Mouse (Mus musculus): ENCODE results near the gene Tmem196.

Gene Tmem196

DNA sequence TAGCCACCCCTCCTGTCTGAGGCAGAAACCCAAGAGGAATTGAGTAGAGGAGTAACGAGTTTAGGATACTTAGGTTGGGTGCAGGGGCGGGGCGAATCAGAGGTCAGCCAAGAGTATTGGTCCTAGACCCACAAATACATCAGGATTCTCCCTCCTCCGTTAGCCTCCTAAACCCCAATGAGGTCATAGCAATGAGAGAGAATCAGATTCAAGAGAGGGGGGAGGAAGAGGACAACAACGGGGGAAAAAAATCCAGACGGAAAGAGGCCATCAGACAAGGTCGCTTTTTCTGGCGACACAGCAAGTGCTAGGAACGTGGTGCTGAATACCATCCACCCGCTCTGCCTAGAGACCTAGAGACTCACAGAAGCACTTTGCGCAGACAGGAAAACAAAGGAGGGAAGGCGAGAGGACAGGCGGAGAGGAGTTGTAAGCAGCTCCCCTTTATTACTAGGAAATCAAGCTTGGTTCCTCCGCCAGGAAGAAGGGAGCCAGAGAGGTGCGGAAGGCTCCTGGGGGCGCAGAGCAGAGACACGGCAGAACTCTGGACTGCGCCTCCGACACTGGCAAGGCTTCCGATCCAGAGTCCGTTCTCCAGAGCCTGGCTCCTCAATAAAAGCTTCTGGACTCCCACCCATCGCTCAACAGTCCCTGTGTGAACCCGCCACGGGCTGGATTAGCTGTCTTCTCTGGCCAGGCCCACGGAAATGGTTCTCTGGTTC is at the start of gene Tmem196:
Gene Tmem196, plus strand, starts transcription at position 234 of the 722 bp plus-strand sequence.
- DNase-seq (ENCODE audit: low read depth, low spot score): no peak

DNA sequence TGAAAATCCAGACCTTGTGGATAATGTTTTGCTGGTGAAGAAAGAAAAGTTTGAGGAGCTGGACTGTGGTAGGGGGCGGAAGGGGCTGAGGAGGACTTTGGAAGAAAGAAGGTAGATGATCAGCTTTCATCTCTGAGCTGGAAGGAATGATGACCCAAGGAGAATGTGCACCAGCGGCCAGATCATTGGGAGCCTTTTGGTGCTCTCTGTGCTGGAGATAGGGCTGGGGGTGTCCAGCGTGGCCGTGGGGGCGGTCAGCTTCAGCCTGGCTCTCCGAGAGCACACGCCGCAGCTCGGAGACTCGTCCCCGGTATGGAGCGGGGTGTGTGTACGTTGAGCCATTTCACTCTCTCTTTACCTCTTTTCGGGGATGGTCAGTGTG is 680 bp downstream of the Tmem196 start:
- no peak for DNase-seq (ENCODE audit: low read depth, low spot score)

DNA sequence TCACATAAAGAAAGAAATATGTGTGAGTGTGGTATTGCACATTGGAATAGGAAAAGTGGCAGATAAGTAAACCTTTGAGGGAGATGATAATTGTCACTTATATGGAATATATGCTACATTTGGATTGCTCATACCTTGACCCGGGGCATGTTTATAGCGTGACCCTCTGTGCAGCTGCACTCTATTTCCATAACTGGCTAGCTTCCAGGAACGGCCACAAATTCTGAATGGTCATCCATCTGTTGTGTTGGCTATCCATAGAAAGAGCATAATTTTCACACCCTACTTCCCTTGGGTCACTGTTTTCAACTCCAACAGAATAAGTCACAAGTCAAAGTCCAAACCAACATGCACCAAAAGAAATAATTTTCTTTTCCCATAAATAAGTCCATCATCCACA is 11.4 kb downstream of the Tmem196 start:
- no peak for DNase-seq (ENCODE audit: low read depth, low spot score)

DNA sequence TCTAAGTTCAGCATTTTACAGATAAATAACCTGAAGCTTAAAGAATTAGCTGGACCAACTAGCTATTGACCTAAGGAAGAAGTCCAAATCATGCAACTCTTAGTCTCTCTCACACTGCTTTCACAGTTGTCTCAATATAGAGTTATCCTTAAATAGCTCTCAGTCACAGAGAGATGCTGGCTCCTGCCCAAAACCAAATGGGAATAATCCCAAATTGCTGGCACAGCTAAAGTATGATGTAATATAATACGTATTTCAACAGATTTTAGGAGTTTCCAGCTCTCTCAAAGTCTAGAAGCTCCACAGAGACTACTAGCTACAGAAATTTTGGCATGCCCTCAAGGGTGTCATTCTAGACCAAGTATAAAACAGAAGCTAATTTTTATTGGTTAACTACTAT is 15.1 kb downstream of the Tmem196 start:
- DNase-seq (ENCODE audit: low read depth, low spot score): no peak

DNA sequence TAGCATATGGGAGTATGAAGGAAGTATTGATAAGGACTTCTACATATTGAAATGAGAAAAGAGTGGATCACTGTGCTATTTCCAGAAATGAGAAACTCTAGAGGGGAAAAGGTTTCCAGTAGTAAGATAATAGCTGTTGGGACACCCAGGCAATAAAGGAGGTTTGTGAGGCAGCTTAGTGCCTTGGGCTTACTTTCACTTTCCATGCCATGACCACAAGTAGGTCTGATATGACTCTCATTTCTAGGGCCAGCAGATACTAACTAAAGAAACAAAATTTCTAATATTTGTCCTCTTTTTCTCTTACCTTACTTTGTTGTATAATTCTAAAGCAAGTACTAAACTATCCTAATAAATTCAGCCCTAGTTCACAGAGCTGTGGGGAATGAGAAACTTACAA is 19.8 kb downstream of the Tmem196 start:
- DNase-seq (ENCODE audit: low read depth, low spot score): no peak

DNA sequence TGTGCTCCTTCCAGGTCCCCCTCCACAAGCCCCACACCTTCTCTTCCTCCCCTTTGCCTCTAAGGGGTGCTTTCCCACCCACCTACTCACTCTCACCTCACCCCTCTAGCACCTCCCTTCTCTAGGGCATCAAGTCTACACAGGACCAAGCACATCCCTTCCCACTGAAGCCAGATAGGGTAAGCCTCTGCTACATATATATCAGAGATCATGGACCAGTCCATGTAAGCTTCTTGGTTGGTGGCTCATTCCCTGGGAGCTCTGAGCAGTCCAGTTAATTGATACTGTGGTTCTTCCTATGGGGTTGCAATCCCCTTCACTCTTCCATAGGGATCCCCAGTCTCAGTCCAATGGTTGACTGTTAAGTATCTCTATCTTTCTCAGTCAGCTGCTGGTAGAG is 24.4 kb downstream of the Tmem196 start:
- no peak for DNase-seq (ENCODE audit: low read depth, low spot score)

DNA sequence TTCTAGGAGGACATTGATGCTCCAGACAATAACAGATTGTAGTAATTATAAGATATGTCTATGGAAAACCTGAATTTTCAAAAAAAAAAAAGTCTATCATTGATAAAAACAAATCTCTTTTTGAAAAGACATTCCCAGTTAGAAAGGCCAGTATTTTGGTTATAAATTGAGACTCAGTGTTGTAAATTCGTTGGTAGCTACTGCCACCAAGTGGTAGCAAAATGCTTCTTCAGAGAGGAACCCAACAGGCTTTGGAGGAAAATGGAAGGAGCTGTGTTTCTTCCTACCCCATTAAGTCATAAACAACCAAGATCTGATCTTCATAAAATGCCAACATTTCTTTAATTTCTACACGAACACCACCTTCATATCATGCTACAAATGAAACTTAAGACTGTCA is 36.1 kb downstream of the Tmem196 start:
- DNase-seq (ENCODE audit: low read depth, low spot score): no peak

DNA sequence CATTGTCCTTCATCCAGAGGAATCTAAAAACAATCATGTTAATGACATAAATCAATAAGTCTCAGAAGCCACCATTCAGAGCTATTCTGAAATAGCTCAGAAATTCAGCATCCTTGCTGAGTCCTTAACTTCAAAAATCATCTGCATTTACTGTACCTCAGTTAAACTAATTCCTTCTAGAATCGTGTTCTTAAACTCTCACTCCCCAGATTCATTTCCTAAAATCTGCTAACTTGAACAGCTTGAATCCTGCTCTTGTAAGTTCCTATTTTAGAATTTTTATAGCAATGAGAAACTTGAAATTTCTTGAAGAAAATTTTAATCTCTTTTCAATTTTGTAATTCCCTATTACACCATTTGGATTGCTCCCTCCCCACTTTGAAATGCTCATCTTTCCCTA is 52.6 kb downstream of the Tmem196 start:
- no peak for DNase-seq (ENCODE audit: low read depth, low spot score)

DNA sequence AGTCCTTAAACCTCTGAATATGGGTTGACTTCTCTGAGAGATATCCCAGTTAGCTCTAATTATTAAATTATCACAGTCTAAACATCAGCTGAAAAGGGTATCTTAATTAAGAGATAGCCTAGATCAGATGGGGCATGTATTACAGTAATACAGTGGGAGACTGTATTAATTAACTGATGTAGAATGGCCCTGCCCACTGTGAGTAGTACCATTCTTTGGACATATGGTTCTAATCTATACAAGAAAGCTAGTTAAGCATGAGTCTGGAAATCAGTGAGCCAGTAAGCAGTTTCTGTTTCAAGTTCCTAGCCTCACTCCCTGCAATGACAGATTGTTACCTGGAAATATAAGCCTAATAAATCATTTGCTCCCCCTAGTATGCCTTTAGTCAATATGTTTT is 58.7 kb downstream of the Tmem196 start:
- no peak for DNase-seq (ENCODE audit: low read depth, low spot score)

DNA sequence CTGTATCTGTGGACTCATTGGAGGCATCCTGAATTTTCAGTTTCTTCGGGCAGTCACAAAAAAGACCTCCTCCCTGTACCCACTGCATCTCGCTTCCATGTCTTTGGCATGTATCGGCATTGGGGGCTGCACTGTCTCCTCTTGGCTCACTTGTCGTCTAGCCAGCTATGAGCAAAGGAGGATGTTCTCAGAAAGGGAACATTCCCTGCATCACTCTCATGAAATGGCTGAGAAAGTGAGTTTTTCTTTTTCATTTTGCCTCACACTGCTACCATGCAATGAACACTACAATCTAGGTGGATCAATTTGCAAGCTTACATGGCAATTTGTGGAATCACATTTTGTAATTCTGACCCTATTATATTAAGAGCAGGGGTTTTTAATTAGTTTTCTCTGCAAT is 69.1 kb downstream of the Tmem196 start:
- DNase-seq (ENCODE audit: low read depth, low spot score): no peak

DNA sequence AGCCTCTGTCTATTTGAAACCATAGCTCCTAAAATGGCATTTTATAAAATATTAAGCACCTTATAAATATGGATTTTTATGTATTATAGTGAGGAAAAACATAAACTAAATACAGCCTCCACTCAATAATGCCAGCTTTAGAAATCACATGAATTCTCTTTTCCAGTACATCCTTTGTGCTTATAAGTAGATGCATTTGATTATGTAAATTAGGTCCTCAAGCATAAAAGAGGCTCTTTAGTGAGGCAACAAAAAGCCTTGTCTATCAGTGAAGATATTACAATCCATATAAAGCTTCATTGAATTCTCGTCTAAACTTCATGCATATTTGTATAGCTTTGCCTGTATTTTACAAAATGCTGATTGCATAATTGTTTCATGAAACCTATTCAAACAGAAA is 69.6 kb downstream of the Tmem196 start:
- DNase-seq (ENCODE audit: low read depth, low spot score): no peak

DNA sequence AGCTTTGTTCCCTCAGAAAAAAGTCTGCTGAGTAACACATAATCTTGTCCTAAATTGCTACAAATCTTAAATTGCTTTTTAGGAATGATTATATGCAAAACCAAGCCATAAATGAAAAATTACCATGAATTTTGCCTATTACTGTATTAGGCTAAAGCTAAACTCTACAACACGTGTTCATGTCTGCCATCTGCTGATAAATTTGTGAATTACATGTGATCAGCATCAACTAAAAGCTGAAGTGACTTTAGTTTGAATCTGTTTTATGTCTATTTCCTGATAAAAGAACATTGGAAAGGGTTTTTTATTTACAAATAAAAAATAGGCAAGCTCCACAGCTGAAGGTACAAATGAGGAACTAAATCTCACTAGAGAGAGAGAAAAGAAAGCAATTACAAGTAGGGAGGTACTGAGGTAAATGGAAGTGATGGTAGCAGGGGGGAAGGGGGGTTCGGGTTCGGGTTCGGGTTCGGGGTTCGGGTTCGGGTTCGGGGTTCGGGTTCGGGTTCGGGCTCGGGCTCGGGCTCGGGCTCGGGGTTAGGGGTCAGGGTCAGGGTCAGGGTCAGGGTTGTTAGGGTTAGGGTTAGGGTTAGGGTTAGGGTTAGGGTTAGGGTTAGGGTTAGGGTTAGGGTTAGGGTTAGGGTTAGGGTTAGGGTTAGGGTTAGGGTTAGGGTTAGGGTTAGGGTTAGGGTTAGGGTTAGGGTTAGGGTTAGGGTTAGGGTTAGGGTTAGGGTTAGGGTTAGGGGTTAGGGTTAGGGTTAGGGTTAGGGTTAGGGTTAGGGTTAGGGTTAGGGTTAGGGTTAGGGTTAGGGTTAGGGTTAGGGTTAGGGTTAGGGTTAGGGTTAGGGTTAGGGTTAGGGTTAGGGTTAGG is 82.7 kb downstream of the Tmem196 start:
- DNase-seq (ENCODE audit: low read depth, low spot score): peak; percentile 28
